Mouse (Mus musculus): ENCODE measurements at regions not wholly inside any gene's neighbourhood (a gene's known extent, or its start where the extent isn't known, plus 50 kb on each side); places are given as distances from the start of the nearest gene placed in this dataset.
A peak's percentile ranks its signal among the peaks of the same experiment; 100 is the strongest.

- H3K27ac ChIP-seq: no peak overlapping the region; the same call in none of the 2 replicates
- H3K27me3 ChIP-seq (ENCODE audit: control insufficient read depth, insufficient read depth, low read length): no peaks in the 10 kb centered on the region
- no peak overlapping the region for H3K4me2 ChIP-seq (replicated peaks)
- H3K9ac ChIP-seq: no peak overlapping the region
- H3K4me1 ChIP-seq (replicated peaks; ENCODE audit: control insufficient read depth, insufficient read depth, low read length): no peaks in the 10 kb centered on the region; the same call in 1 of the 2 replicates
- H3K9me3 ChIP-seq (ENCODE audit: control insufficient read depth, low read length): no peaks in the 10 kb centered on the region
- DNase-seq (ENCODE audit: low spot score): no peak
- no peaks in the 10 kb centered on the region for H3K36me3 ChIP-seq (replicated peaks; ENCODE audit: control insufficient read depth, insufficient read depth)
- H3K4me3 ChIP-seq (replicated peaks; ENCODE audit: low read length): no peak overlapping the region
- 10% methylated on average over 6 of the region's 6 CpGs for WGBS
- peak; percentile 66; the same call in 1 of the 2 replicates for ATAC-seq (ENCODE audit: low FRiP score)
Measured at GRCm38 (mm10) chr8:78098191-78098745, 114.8 kb upstream of the Ttc29 start.

GRCm38 (mm10) chr8:78099091-78099490, 114.0 kb upstream of the Ttc29 start:
- DNase-seq (ENCODE audit: low spot score) (no peak), ATAC-seq (ENCODE audit: low FRiP score) (no peak)
- H3K4me3 ChIP-seq (replicated peaks; ENCODE audit: low read length): no peak overlapping the region
- H3K27ac ChIP-seq: no peak overlapping the region
- 59% methylated on average over 3 of the region's 3 CpGs for whole genome bisulfite sequencing
- no peaks in the 10 kb centered on the region for H3K27me3 ChIP-seq (ENCODE audit: control insufficient read depth, insufficient read depth, low read length)
- H3K4me2 ChIP-seq (replicated peaks): no peak overlapping the region
- no peak overlapping the region for H3K9ac ChIP-seq
- no peaks in the 10 kb centered on the region; the same call in 1 of the 2 replicates for H3K4me1 ChIP-seq (replicated peaks; ENCODE audit: control insufficient read depth, insufficient read depth, low read length)
- H3K9me3 ChIP-seq (ENCODE audit: control insufficient read depth, low read length): no peaks in the 10 kb centered on the region
- H3K36me3 ChIP-seq (replicated peaks; ENCODE audit: control insufficient read depth, insufficient read depth): no peaks in the 10 kb centered on the region

- ATAC-seq (ENCODE audit: low FRiP score) (no peak), DNase-seq (ENCODE audit: low spot score) (no peak)
- Histone ChIP-seq H3K4me2 (replicated peaks) (no peak overlapping the region), H3K9me3 (ENCODE audit: control insufficient read depth, low read length) (no peaks in the 10 kb centered on the region), H3K9ac (no peak overlapping the region), H3K36me3 (replicated peaks; ENCODE audit: control insufficient read depth, insufficient read depth) (no peaks in the 10 kb centered on the region), H3K27me3 (ENCODE audit: control insufficient read depth, insufficient read depth, low read length) (no peaks in the 10 kb centered on the region), H3K4me3 (replicated peaks; ENCODE audit: low read length) (no peak overlapping the region), H3K4me1 (replicated peaks; ENCODE audit: control insufficient read depth, insufficient read depth, low read length) (no peaks in the 10 kb centered on the region), H3K27ac (no peak overlapping the region)
- 60% methylated on average over 7 of the region's 7 CpGs for WGBS
Measured at GRCm38 (mm10) chr8:78107339-78107738, 105.8 kb upstream of the Ttc29 start.

DNA sequence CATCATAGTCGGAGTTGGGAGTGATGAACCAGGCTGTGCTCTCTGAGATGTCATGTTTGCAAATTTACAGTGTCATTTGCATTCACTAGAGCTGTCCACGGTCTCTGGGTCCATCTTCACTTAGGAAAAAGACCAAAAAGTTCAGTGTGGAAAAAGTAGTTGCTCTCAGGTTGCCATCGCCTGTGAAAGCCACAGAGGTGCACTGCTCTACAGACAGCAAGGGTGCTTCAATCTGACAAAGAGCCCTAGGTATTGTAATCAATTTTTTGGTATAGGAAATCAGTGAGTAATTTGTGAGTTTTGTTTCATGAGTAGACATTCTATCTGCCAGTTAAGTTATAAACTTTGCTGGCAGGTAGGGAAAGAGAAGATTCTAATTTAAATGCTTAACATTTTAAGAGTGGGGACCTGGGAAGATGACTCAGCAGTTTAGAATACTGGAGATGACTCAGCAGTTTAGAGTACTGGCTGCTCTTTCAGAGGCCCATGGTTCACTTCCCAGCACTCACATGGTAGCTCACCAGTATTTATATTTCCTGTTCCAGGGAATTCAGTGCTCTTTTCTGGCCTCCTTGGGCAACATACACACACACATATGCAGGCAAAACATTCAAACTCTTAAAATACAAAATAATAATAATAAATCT, 103.0 kb upstream of the Ttc29 start:
- Histone ChIP-seq H3K9me3 (ENCODE audit: control insufficient read depth, low read length) (no peaks in the 10 kb centered on the region), H3K4me3 (replicated peaks; ENCODE audit: low read length) (no peak overlapping the region), H3K27me3 (ENCODE audit: control insufficient read depth, insufficient read depth, low read length) (no peaks in the 10 kb centered on the region), H3K9ac (no peak overlapping the region), H3K4me2 (replicated peaks) (no peak overlapping the region), H3K27ac (no peak overlapping the region), H3K4me1 (replicated peaks; ENCODE audit: control insufficient read depth, insufficient read depth, low read length) (no peaks in the 10 kb centered on the region), H3K36me3 (replicated peaks; ENCODE audit: control insufficient read depth, insufficient read depth) (no peaks in the 10 kb centered on the region)
- ATAC-seq (ENCODE audit: low FRiP score) (no peak), DNase-seq (ENCODE audit: low spot score) (no peak)
- WGBS: 85% methylated on average over 3 of the region's 3 CpGs

DNA sequence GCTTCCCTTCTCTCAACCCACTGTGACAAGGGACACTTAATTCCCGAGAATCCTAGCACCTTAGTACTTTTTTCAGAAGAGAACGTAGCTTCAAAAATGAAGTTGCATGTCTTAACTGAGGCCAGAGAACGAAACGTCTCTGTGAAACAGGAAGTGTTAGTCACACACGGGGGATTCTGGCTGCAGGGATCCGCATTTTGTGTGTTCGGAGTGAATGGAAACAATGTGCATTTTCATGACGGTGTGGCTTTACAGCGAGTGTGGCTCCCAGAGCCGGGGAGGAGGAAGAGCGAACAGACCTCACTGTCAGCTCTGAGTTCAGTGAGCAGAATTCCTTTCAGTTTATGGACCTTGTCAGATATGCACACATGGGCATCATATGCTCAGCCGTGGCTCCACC, 100.0 kb upstream of the Ttc29 start:
- no peak overlapping the region for H3K4me2 ChIP-seq (replicated peaks)
- 51% methylated on average over 12 of the region's 12 CpGs for WGBS
- H3K4me3 ChIP-seq (replicated peaks; ENCODE audit: low read length): no peak overlapping the region
- no peaks in the 10 kb centered on the region for H3K36me3 ChIP-seq (replicated peaks; ENCODE audit: control insufficient read depth, insufficient read depth)
- H3K4me1 ChIP-seq (replicated peaks; ENCODE audit: control insufficient read depth, insufficient read depth, low read length): no peaks in the 10 kb centered on the region
- H3K27ac ChIP-seq: no peak overlapping the region
- no peaks in the 10 kb centered on the region for H3K9me3 ChIP-seq (ENCODE audit: control insufficient read depth, low read length)
- no peak overlapping the region for H3K9ac ChIP-seq
- ATAC-seq (ENCODE audit: low FRiP score) (no peak), DNase-seq (ENCODE audit: low spot score) (no peak)
- H3K27me3 ChIP-seq (ENCODE audit: control insufficient read depth, insufficient read depth, low read length): no peaks in the 10 kb centered on the region

DNA sequence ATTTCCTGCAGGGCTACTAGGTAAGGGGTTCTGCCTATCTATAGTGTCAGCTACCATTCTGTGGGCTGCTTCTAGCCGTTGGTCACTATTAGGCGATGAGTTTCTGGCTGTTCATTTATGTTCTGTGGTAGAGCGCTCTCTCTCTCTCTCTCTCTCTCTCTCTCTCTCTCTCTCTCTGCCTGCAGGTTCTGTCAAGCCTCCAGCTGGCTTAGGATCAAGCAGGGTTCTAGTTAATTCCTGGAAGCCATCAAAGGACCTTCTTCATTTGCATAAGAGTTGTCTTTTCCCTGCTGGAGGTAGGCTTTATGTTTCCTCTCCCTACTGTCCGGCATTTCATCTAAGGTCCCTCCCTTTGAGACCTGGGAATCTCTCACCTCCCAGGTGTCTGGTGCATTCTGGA, 98.6 kb upstream of the Ttc29 start:
- Histone ChIP-seq H3K4me2 (replicated peaks) (no peak overlapping the region), H3K36me3 (replicated peaks; ENCODE audit: control insufficient read depth, insufficient read depth) (no peaks in the 10 kb centered on the region), H3K9me3 (ENCODE audit: control insufficient read depth, low read length) (no peaks in the 10 kb centered on the region), H3K4me3 (replicated peaks; ENCODE audit: low read length) (no peak overlapping the region), H3K27ac (no peak overlapping the region), H3K9ac (no peak overlapping the region), H3K27me3 (ENCODE audit: control insufficient read depth, insufficient read depth, low read length) (no peaks in the 10 kb centered on the region), H3K4me1 (replicated peaks; ENCODE audit: control insufficient read depth, insufficient read depth, low read length) (no peaks in the 10 kb centered on the region)
- 29% methylated on average over 4 of the region's 4 CpGs for WGBS
- ATAC-seq (ENCODE audit: low FRiP score): no peak
- no peak for DNase-seq (ENCODE audit: low spot score)

GRCm38 (mm10) chr8:78117191-78117590, 95.9 kb upstream of the Ttc29 start:
- H3K9me3 ChIP-seq (ENCODE audit: control insufficient read depth, low read length): no peaks in the 10 kb centered on the region
- no peak overlapping the region for H3K4me3 ChIP-seq (replicated peaks; ENCODE audit: low read length)
- DNase-seq (ENCODE audit: low spot score) (no peak), ATAC-seq (ENCODE audit: low FRiP score) (no peak)
- H3K9ac ChIP-seq: no peak overlapping the region
- no peaks in the 10 kb centered on the region for H3K27me3 ChIP-seq (ENCODE audit: control insufficient read depth, insufficient read depth, low read length)
- H3K27ac ChIP-seq: no peak overlapping the region
- H3K36me3 ChIP-seq (replicated peaks; ENCODE audit: control insufficient read depth, insufficient read depth): no peaks in the 10 kb centered on the region
- no peaks in the 10 kb centered on the region for H3K4me1 ChIP-seq (replicated peaks; ENCODE audit: control insufficient read depth, insufficient read depth, low read length)
- H3K4me2 ChIP-seq (replicated peaks): no peak overlapping the region

DNA sequence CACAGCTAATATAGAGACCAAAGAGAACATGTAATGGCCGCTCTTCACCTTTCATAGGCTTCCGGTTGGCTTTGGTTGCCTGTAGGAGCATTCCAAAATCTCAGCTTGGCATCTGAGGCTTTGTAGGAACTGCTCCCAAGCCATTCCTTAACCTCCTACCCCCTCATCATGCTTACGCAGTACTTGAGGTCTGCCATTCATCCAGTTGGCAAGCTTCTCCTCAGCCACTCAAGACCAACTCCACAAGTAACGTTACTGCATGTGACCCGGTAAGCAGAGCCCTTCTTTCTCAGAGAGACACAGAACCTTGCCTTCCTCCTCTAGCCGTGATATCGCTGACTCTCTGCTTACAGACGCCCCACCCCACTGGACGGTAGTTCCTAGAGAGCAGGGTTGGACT, 94.6 kb upstream of the Ttc29 start:
- H3K4me3 ChIP-seq (replicated peaks; ENCODE audit: low read length): no peak overlapping the region
- no peaks in the 10 kb centered on the region for H3K4me1 ChIP-seq (replicated peaks; ENCODE audit: control insufficient read depth, insufficient read depth, low read length)
- H3K36me3 ChIP-seq (replicated peaks; ENCODE audit: control insufficient read depth, insufficient read depth): no peaks in the 10 kb centered on the region
- H3K27ac ChIP-seq: no peak overlapping the region
- H3K9ac ChIP-seq: no peak overlapping the region
- 94% methylated on average over 9 of the region's 9 CpGs for WGBS
- no peaks in the 10 kb centered on the region for H3K27me3 ChIP-seq (ENCODE audit: control insufficient read depth, insufficient read depth, low read length)
- H3K4me2 ChIP-seq (replicated peaks): no peak overlapping the region
- ATAC-seq (ENCODE audit: low FRiP score): no peak
- no peak for DNase-seq (ENCODE audit: low spot score)
- H3K9me3 ChIP-seq (ENCODE audit: control insufficient read depth, low read length): no peaks in the 10 kb centered on the region

- H3K27ac ChIP-seq: 0 out of 2 replicates have a peak overlapping the region, but pooled peaks have one; percentile 10
- no peaks in the 10 kb centered on the region for H3K36me3 ChIP-seq (replicated peaks; ENCODE audit: control insufficient read depth, insufficient read depth)
- no peaks in the 10 kb centered on the region for H3K4me1 ChIP-seq (replicated peaks; ENCODE audit: control insufficient read depth, insufficient read depth, low read length)
- no peaks in the 10 kb centered on the region for H3K27me3 ChIP-seq (ENCODE audit: control insufficient read depth, insufficient read depth, low read length)
- no peak overlapping the region for H3K4me2 ChIP-seq (replicated peaks)
- whole genome bisulfite sequencing: 41% methylated on average over 11 of the region's 11 CpGs
- H3K9ac ChIP-seq: no peak overlapping the region
- no peak for DNase-seq (ENCODE audit: low spot score)
- no peak overlapping the region for H3K4me3 ChIP-seq (replicated peaks; ENCODE audit: low read length)
- ATAC-seq (ENCODE audit: low FRiP score): peak; percentile 84; the same call in 1 of the 2 replicates
- no peaks in the 10 kb centered on the region for H3K9me3 ChIP-seq (ENCODE audit: control insufficient read depth, low read length)
Measured at GRCm38 (mm10) chr8:78119682-78120081, 93.4 kb upstream of the Ttc29 start.

- H3K4me3 ChIP-seq (replicated peaks; ENCODE audit: low read length): no peak overlapping the region
- H3K4me2 ChIP-seq (replicated peaks): no peak overlapping the region
- no peak overlapping the region for H3K9ac ChIP-seq
- H3K4me1 ChIP-seq (replicated peaks; ENCODE audit: control insufficient read depth, insufficient read depth, low read length): no peaks in the 10 kb centered on the region
- H3K27me3 ChIP-seq (ENCODE audit: control insufficient read depth, insufficient read depth, low read length): no peaks in the 10 kb centered on the region
- no peaks in the 10 kb centered on the region for H3K36me3 ChIP-seq (replicated peaks; ENCODE audit: control insufficient read depth, insufficient read depth)
- no peak for ATAC-seq (ENCODE audit: low FRiP score)
- DNase-seq (ENCODE audit: low spot score): no peak
- WGBS: 60% methylated on average over 5 of the region's 5 CpGs
- H3K9me3 ChIP-seq (ENCODE audit: control insufficient read depth, low read length): no peaks in the 10 kb centered on the region
- no peak overlapping the region for H3K27ac ChIP-seq
Measured at GRCm38 (mm10) chr8:78124248-78124647, 88.8 kb upstream of the Ttc29 start.

Data from hindbrain, embryonic 14.5 days (tissue).